Mouse (Mus musculus): ENCODE measurements around the gene Nudt21. TPM values are rescaled to one million over a fixed set of nuclear protein-coding genes. Genes with fewer than 3 reads are reported as not detected.
A peak's percentile ranks its signal among the peaks of the same experiment; 100 is the strongest.

The Nudt21 gene
- 158 and 182 TPM in 2 replicates for polyA plus RNA-seq (2014; fragmentation: Nextera tagmentation; extraction: Ambion mirVana)

DNA sequence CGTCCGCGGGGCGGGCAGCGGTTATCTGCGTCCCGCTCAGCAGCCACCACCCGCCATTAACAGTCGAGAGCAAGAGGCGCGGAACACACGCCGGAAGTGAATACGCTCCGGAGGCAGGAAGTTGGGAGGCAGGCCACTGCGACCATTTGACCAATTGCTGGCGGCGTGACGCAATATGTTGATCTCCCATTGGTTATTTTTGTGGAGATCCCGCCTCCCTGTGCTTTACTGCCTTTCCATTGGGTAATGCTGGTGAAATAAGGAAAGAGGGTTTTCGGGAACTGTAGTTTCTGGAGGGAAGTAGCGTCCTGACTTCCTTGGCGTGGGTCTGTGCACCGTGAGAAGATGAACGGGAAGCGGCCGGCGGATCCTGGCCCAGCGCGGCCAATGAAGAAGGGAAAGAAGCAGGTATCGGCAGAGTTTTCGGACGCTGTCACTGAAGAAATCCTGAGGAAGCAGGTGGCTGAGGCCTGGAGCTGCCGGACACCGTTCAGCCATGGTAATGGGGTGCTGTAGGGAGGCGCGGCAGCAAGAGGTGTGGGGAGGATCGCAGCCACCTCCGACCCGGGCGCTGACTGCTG is at the start of gene Nudt21, which contains the start of gene Ogfod1:
Gene Nudt21 (minus strand): TSS at position 88 of the 581 bp plus-strand sequence.
Gene Ogfod1 (plus strand): TSS at position 255 of the 581 bp plus-strand sequence.
- Histone ChIP-seq H3K4me2 (ENCODE audit: low read depth, low read length) (peak within 1 kb of the TSS; percentile 65), H3K4me3 (ENCODE audit: low read depth, low read length) (peak within 1 kb of the TSS; percentile 84), H3K9ac (replicated peaks; ENCODE audit: low read length) (peak within 1 kb of the TSS; percentile 70), H3K4me1 (ENCODE audit: control insufficient read depth, insufficient read depth, low read length) (no peaks in the 10 kb centered on the region), H3K27ac (replicated peaks; ENCODE audit: low read depth, low read length) (peak within 1 kb of the TSS; percentile 52; the same call in 1 of the 2 replicates), H3K36me3 (replicated peaks; ENCODE audit: control insufficient read depth, insufficient read depth, low read depth, low read length) (no peaks in the 10 kb centered on the region), H3K9me3 (replicated peaks; ENCODE audit: control insufficient read depth, low read length) (no peaks in the 10 kb centered on the region), H3K27me3 (ENCODE audit: control insufficient read depth, insufficient read depth, low read length) (no peaks in the 10 kb centered on the region)
- ATAC-seq (replicated peaks; ENCODE audit: insufficient number of reproducible peaks, low FRiP score, low TSS enrichment, low read depth), result peak; percentile 98
- DNase-seq (ENCODE audit: low spot score), result peak; percentile 99
- WGBS, result under 1% methylated on average over 41 of the region's 41 CpGs

DNA sequence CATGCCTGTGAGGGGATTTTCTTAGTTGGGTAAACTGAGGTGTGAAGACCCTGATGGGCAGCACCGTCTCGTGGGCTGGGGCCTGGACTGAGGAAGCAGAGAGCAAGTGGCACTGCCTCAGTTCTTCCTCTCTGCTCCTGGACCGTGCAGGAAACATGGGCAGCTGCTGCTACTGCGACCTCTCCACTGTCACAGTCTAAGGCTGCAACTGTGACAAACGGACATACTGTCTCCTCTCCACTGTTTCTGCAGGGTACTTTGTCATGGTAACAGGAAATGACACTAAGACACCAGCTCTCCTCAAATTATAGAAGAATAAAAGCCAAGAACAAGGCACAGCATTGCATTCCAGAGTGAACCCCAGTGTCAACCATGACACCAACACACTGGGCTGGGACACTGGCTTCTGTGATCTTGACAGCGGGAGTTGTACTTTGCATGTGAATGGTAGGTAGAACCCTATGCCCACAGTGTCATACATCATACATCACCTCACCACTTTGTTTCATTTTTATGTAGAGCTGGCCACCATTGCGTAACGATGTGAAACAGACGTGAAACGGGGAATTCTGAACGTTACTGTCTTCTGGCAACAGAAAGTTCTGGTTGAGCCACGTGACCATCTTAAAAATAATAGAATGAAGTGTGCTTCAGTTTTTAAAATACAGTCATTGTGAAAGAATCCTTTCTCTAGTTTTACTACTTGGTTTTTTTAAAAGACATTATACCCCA is 39.8 kb upstream of the Nudt21 start:
- Histone ChIP-seq H3K36me3 (replicated peaks; ENCODE audit: control insufficient read depth, insufficient read depth, low read depth, low read length) (no peaks in the 10 kb centered on the region), H3K9me3 (replicated peaks; ENCODE audit: control insufficient read depth, low read length) (no peaks in the 10 kb centered on the region), H3K9ac (replicated peaks; ENCODE audit: low read length) (no peak overlapping the region), H3K4me3 (ENCODE audit: low read depth, low read length) (no peak overlapping the region), H3K27ac (replicated peaks; ENCODE audit: low read depth, low read length) (no peak overlapping the region), H3K4me2 (ENCODE audit: low read depth, low read length) (no peak overlapping the region), H3K4me1 (ENCODE audit: control insufficient read depth, insufficient read depth, low read length) (no peaks in the 10 kb centered on the region), H3K27me3 (ENCODE audit: control insufficient read depth, insufficient read depth, low read length) (no peaks in the 10 kb centered on the region)
- ATAC-seq (replicated peaks; ENCODE audit: insufficient number of reproducible peaks, low FRiP score, low TSS enrichment, low read depth) (no peak), DNase-seq (ENCODE audit: low spot score) (no peak)
- WGBS, result 87% methylated on average over 12 of the region's 12 CpGs

DNA sequence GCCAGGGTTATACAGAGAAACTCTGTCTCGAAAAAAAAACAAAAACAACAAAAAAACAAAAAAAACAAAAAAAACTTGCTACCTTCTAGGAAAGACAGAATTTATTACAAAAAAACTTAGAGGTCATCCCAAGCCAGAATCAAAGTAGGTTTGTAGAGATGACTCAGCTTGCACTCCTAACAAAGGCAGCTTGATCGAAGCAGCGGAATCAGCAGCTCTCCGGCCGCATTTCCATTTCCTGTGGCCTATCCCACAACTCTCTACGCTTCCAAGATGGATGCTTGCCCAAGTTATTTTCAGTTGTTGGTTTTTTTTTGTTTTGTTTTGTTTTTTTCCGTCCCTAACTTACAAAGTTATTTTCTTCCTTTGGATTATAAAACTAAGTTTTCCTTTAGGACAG is 32.0 kb upstream of the Nudt21 start:
- DNase-seq (ENCODE audit: low spot score) (no peak), ATAC-seq (replicated peaks; ENCODE audit: insufficient number of reproducible peaks, low FRiP score, low TSS enrichment, low read depth) (no peak)
- H3K27ac ChIP-seq (replicated peaks; ENCODE audit: low read depth, low read length), result no peak overlapping the region
- no peaks in the 10 kb centered on the region for H3K9me3 ChIP-seq (replicated peaks; ENCODE audit: control insufficient read depth, low read length)
- no peaks in the 10 kb centered on the region; the same call in 1 of the 2 replicates for H3K36me3 ChIP-seq (replicated peaks; ENCODE audit: control insufficient read depth, insufficient read depth, low read depth, low read length)
- H3K9ac ChIP-seq (replicated peaks; ENCODE audit: low read length), result no peak overlapping the region
- no peak overlapping the region for H3K4me3 ChIP-seq (ENCODE audit: low read depth, low read length)
- H3K4me1 ChIP-seq (ENCODE audit: control insufficient read depth, insufficient read depth, low read length), result no peaks in the 10 kb centered on the region
- no peaks in the 10 kb centered on the region for H3K27me3 ChIP-seq (ENCODE audit: control insufficient read depth, insufficient read depth, low read length)
- WGBS, result 95% methylated on average over 7 of the region's 7 CpGs
- no peak overlapping the region for H3K4me2 ChIP-seq (ENCODE audit: low read depth, low read length)

DNA sequence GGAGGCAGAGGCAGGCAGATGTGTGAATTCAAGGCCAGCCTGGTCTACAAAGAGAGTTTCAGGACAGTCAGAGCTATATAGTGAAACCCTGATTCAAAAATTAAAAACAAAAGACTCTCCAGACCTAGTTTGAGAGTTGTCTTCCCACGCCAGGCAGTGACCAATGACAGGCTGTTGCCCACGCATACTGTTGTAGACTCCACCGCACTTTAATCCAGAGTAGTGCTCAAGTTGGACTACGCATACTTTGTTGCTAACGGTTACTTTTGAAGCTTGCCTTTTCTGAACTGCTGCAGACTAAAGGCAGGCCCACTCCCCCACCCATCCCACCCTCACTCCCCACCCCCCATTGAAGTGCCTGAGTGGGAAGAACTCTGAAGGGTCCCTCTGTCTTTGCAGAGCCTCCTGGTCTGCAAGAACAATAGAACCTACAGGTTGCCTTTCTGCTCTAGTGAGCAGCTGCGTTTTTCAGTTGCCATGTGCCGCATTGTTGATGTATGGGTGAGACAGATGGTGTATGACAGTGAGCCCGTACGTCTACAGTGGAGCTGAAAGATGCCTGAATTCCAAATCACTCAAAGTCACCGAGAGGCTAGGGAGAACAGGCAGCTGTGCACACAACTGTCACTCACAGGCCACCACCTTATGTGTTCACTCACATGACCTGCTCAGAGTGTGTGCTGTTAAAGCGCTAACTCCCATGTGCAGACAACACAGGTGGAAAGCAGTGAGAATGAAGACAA is 29.5 kb upstream of the Nudt21 start:
- H3K36me3 ChIP-seq (replicated peaks; ENCODE audit: control insufficient read depth, insufficient read depth, low read depth, low read length), result no peaks in the 10 kb centered on the region; the same call in 1 of the 2 replicates
- 77% methylated on average over 11 of the region's 11 CpGs for whole genome bisulfite sequencing
- ATAC-seq (replicated peaks; ENCODE audit: insufficient number of reproducible peaks, low FRiP score, low TSS enrichment, low read depth) (peak; percentile 86), DNase-seq (ENCODE audit: low spot score) (peak; percentile 10)
- no peak overlapping the region for H3K4me2 ChIP-seq (ENCODE audit: low read depth, low read length)
- no peaks in the 10 kb centered on the region for H3K9me3 ChIP-seq (replicated peaks; ENCODE audit: control insufficient read depth, low read length)
- H3K4me3 ChIP-seq (ENCODE audit: low read depth, low read length), result no peak overlapping the region
- H3K27ac ChIP-seq (replicated peaks; ENCODE audit: low read depth, low read length), result no peak overlapping the region
- no peaks in the 10 kb centered on the region for H3K4me1 ChIP-seq (ENCODE audit: control insufficient read depth, insufficient read depth, low read length)
- no peak overlapping the region for H3K9ac ChIP-seq (replicated peaks; ENCODE audit: low read length)
- no peaks in the 10 kb centered on the region for H3K27me3 ChIP-seq (ENCODE audit: control insufficient read depth, insufficient read depth, low read length)

DNA sequence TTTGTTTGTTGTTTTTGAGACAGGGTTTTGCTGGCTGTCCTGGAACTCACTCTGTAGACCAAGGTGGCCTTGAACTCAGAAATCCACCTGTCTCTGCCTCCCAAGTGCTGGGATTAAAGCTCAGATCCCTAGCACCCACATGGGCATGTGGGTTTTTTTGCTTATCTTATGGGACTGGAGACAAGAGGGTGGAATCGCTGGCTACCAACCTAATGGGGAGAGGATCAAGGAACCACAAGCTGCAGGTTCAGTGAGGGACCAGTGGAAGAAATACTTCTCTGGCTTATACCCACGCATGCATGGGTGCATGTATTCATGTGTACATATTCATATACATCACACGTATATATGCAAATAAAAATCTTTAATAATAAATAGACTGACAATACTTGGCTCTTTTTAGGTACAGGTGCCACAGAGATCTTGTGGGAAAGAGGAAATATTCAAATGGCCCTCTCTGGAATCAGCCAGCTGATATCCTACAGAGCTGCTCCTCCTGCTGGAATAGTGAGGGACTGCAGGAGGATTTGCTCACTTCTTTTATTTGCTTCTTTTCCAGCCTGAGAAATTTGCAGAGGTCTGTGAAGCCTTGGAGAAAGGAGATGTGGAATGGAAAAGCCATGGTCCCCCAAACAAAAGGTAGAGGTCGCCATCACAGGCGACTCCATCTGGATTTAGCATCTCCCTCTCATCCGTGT is 20.5 kb upstream of the Nudt21 start:
- no peaks in the 10 kb centered on the region; the same call in 1 of the 2 replicates for H3K36me3 ChIP-seq (replicated peaks; ENCODE audit: control insufficient read depth, insufficient read depth, low read depth, low read length)
- ATAC-seq (replicated peaks; ENCODE audit: insufficient number of reproducible peaks, low FRiP score, low TSS enrichment, low read depth) (no peak), DNase-seq (ENCODE audit: low spot score) (peak; percentile 70)
- H3K9me3 ChIP-seq (replicated peaks; ENCODE audit: control insufficient read depth, low read length), result no peaks in the 10 kb centered on the region
- no peak overlapping the region for H3K9ac ChIP-seq (replicated peaks; ENCODE audit: low read length)
- no peaks in the 10 kb centered on the region for H3K27me3 ChIP-seq (ENCODE audit: control insufficient read depth, insufficient read depth, low read length)
- 61% methylated on average over 6 of the region's 6 CpGs for WGBS
- H3K4me2 ChIP-seq (ENCODE audit: low read depth, low read length), result no peak overlapping the region
- no peak overlapping the region for H3K4me3 ChIP-seq (ENCODE audit: low read depth, low read length)
- no peaks in the 10 kb centered on the region for H3K4me1 ChIP-seq (ENCODE audit: control insufficient read depth, insufficient read depth, low read length)
- no peak overlapping the region for H3K27ac ChIP-seq (replicated peaks; ENCODE audit: low read depth, low read length)

DNA sequence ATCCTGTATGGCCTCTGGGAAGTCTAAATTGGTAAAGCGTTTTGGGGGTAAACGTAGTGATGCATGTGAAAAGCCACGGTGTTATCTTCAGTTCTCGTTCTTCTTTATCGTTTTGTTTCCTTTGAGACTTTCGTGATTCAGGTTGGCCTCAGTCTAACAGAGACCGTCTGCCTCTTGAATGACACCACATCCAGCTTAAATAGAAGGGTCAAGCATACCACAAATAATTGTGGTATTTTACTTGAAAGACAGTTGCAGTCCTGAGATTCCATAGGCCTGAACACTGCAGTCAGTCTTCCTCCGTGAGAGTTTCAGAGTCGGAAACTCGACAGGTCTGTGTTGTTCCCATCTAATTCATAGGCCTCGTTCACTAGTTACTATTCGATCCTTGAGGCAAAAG is 15.9 kb upstream of the Nudt21 start:
- ATAC-seq (replicated peaks; ENCODE audit: insufficient number of reproducible peaks, low FRiP score, low TSS enrichment, low read depth), result no peak

DNA sequence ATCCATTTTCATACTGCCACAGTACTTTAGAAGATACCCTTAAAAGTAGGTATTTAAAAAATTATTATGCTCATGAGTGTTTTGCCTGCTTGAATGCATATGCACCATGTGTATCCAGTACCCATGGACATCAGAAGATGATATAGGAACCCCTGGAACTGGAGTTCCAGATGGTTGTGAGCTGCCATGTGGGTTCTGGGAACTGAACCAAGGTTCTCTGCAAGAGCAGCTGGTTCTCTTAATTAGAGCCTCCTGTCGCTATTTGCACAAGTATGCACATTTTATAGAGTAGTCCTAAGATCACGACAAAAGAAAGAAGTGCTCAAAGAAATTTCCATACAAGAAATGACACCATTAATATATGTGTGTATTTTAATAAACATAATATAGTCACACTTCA is 11.0 kb upstream of the Nudt21 start:
- 84% methylated on average over 2 of the region's 2 CpGs for WGBS
- Histone ChIP-seq H3K27me3 (ENCODE audit: control insufficient read depth, insufficient read depth, low read length) (no peaks in the 10 kb centered on the region), H3K4me2 (ENCODE audit: low read depth, low read length) (no peak overlapping the region), H3K4me3 (ENCODE audit: low read depth, low read length) (no peak overlapping the region), H3K4me1 (ENCODE audit: control insufficient read depth, insufficient read depth, low read length) (no peaks in the 10 kb centered on the region), H3K9ac (replicated peaks; ENCODE audit: low read length) (no peak overlapping the region), H3K27ac (replicated peaks; ENCODE audit: low read depth, low read length) (no peak overlapping the region), H3K36me3 (replicated peaks; ENCODE audit: control insufficient read depth, insufficient read depth, low read depth, low read length) (no peaks in the 10 kb centered on the region), H3K9me3 (replicated peaks; ENCODE audit: control insufficient read depth, low read length) (no peaks in the 10 kb centered on the region)
- DNase-seq (ENCODE audit: low spot score) (no peak), ATAC-seq (replicated peaks; ENCODE audit: insufficient number of reproducible peaks, low FRiP score, low TSS enrichment, low read depth) (no peak)

More for the DNA sequence above, 15.9 kb upstream of the Nudt21 start:
- Histone ChIP-seq H3K9ac (replicated peaks; ENCODE audit: low read length) (no peak overlapping the region), H3K4me1 (ENCODE audit: control insufficient read depth, insufficient read depth, low read length) (no peaks in the 10 kb centered on the region), H3K27ac (replicated peaks; ENCODE audit: low read depth, low read length) (no peak overlapping the region), H3K27me3 (ENCODE audit: control insufficient read depth, insufficient read depth, low read length) (no peaks in the 10 kb centered on the region), H3K4me3 (ENCODE audit: low read depth, low read length) (no peak overlapping the region), H3K4me2 (ENCODE audit: low read depth, low read length) (no peak overlapping the region), H3K36me3 (replicated peaks; ENCODE audit: control insufficient read depth, insufficient read depth, low read depth, low read length) (no peaks in the 10 kb centered on the region), H3K9me3 (replicated peaks; ENCODE audit: control insufficient read depth, low read length) (no peaks in the 10 kb centered on the region)
- 84% methylated on average over 12 of the region's 12 CpGs for WGBS
- DNase-seq (ENCODE audit: low spot score), result no peak

Data from embryonic facial prominence, embryonic 11.5 days (tissue).